Mouse (Mus musculus): Measurements from ENCODE around the gene Srrm1.
A peak's percentile ranks its signal among the peaks of the same experiment; 100 is the strongest.
"Not testable (repeated sequence)": the region's sequence is repeated elsewhere in the genome, so short reads cannot be mapped to it uniquely, and the experiment has no call there.

The Srrm1 gene

DNA sequence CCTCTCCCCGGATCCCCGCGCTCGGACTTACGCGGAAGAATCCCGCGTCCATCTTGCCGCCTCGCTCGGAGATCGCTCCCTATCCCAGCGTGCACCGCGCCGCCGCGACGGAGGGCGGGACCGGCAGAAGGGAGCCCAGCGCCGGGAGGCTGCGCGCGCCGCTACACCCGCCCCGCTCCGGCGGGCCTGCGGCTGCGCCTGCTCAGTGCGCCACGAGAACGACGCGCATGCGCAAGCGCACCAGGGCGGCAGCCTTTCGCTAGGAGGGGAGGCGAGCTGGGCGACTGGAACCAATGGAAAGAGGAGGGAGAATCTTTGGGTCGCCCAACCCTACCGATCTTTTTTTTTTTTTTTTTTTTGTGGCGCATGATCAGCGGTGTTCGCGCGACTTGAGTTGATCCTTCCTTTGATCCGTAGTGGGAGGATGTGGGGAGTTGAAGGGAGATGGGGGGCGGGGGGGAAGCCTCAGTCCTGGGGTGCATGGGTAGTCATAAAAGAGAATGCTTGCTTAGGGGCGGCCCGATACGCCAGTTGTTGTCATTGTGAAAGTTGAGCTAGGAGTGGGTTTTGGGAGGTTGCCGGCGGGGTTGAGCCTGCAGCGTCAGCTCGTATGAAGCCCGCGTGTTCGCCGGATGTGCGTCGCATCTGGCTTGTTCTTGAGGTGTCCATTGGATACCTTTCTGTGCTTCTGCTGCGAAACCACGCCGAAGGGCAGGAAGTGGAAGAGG lies at the start of gene Srrm1:
Gene Srrm1 (minus strand): TSS at position 256 of the 728 bp plus-strand sequence.
- peak; percentile 99 for DNase-seq (ENCODE audit: low read depth)

DNA sequence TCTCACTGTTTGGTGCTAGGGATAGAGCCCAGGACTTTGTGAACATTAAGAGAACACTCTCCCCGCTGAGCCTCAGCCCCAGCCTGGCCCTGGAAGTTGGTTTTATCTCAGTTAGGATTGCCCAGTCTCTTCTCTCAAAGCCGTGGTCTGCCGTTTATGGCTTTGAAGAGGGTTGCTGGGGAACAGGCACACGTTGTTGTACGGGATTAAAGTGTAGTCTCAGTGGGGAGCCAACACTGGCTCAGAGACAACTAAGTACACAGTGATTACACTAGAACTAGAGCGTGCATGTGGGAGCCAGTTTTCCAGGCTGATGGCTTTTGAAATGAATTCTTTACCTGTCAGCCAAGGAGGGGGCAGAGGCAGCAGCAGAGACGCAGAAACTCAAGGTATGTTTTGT lies 48.8 kb upstream of the Srrm1 start:
- no peak for DNase-seq (ENCODE audit: low read depth)

DNA sequence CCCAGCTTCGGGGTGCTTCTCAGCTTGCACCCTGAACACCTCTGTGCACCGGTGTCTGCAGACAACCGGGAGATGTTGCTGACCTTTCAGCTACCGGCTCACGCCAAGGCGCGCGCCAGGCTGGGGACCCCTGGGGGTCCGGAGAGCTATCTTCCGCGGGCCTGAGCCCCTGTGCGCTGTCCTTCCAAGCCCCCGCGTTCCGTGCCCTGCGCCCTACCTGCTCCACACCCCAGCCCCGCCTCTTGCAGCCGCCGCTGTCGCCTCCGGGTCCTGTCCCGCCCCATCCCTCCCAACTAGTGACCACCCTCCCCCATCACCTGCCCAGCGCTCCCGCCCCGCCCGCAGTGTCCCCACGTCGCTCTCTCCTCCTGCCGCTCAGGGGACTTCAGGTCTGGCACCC lies 44.9 kb upstream of the Srrm1 start, which contains the start of gene Ncmap:
Gene Ncmap (minus strand): TSS at position 237 of the 400 bp plus-strand sequence.
- no peak for DNase-seq (ENCODE audit: low read depth)

DNA sequence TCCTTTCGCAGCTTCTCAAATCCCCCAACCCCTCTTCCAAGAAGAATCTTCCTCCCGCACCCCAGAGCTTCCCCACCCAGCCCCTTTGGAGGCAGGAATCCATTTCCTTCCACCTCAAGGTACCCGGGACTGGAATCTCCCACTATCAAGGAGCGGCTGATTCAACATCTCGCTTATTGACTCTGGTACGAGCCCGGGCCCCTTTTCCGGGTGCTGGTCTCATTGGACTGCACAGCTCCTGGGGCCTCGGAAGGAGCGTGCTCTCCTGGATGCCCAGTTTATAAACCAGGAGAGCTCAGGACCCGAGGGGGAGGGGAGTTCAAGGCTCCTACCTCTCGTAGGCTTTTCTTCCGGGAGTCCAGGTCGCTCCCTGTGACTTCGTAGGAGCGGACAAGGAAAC lies 44.4 kb upstream of the Srrm1 start:
- no peak for DNase-seq (ENCODE audit: low read depth)

DNA sequence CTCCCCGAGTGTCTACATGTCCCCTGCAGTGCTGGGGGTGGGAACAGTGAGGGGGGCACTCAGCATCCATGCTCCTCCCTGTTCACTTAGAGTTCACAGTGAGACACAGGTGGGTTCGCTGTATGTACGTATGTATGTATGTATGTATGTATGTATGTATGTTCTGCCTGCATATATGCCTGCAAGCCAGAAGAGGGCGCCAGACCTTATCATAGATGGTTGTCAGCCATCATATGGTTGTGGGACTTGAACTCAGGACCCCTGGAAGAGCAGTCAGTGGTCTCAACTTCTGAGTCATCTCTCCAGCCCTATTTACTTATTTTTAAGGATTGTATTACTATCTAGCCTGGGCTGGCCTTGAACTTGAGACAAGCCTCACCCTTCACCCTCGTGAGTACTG lies 43.2 kb upstream of the Srrm1 start:
- no peak for DNase-seq (ENCODE audit: low read depth)

DNA sequence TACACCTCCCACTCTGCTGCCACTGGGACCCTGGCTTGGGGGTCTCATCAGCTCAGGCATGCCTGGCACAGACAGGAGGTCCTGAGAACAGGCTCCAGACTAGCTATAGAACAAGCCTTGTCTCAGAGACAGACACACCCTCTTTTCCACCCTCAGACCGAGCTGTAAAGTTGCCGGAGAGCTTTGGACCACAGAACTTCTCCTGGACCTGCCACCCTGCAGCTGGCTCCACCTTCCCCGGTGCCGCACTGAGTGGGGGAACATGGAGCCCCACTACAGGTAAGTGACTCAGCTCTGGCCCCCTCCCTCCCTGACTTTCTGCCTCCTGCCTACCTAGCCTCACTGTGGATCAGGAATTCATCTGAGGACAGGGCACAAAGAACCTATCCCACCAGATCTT lies 42.3 kb upstream of the Srrm1 start:
- DNase-seq (ENCODE audit: low read depth) = no peak

DNA sequence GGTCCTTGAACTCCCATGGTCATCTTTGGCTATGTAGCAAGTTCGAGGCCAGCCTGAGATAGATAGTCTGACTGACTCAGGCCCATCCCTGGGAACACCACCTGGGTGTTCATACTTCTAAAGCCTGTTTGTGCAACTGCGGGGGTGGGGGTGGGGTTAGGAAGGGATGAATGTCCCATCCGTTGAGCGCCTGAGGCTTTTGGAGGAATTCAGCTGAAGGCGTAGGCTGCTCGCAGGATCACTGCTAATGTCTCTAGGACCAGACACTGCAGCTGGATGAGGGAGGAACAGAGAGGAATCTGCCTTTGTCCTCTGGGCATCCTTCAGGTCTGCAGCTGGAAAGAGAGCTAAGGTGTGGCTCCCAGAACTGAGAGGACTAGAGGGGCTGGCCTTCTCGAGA lies 41.5 kb upstream of the Srrm1 start:
- no peak for DNase-seq (ENCODE audit: low read depth)

DNA sequence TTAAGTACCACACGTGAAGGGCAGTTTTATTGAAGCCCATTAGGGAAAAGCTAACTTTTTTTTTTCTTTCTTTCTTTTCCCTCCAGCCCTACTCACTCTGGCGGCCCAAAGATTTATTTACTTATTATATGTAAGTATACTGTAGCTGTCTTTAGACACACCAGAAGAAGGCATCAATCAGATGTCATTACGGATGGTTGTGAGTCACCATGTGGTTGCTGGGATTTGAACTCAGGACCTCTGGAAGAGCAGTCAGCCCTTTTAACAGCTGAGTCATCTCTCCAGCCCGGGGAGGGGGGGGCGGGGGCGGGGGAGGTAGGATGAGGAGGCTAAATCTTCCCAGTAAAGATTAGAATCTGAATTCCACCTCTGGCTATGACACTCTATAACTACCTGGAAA lies 40.3 kb upstream of the Srrm1 start:
- no peak for DNase-seq (ENCODE audit: low read depth)

DNA sequence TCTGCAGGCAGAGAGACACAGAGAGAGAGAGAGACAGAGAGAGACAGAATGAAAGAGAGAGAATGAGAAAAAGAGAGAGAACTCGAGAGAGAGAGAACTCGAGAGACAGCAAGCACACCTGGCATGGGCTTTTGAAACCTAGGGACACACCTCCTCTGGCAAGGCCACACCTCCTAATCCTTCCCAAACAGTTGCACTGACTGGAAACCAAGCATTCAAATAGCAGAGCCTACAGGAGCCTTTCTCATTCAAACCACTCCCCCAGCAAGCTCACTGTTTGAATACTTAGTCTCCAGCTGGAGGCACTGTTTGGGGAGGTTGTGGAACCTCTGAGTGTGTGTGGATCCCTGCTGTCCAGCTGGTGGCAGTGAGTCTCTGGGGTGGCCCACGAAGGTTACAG lies 39.7 kb upstream of the Srrm1 start:
- no peak for DNase-seq (ENCODE audit: low read depth)

DNA sequence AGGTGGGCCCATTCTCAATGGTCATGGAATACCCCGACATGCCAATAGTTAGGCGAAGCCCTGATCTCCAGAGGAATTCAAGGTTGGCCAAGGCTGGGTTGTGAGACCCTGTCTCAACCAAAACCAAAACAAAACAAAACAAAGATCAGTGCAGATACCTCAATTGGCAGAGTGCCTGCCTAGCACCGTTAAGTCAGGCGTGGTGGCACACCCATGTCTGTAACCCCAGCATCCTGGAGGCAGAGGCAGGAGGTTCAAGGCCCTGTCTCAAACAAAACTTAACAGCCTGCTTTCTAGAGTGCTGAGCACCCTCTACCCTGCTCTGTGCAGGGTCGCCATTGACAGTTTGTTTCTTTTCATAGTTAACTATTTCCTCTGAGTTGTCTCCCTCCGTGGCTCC lies 37.9 kb upstream of the Srrm1 start:
- no peak for DNase-seq (ENCODE audit: low read depth)

DNA sequence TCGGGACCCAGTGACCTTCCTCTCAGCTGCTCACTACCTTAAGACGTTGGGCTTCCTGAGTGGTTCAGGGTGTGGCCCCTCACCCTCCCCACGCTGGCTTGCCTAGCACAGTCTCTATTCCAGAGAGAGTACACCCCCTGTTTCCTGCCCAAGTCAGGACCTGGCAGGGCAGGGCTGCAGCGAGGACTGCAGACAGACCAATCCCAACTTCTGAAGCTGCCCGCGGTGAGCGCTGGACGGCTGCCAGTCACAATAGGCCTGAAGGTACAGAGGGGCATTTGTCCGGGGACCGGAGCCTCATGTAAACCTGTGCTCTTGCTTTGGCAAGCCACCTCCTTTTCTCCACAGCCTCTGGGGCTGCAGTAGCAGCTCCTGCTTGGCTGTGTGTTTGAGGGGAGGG lies 32.5 kb upstream of the Srrm1 start:
- no peak for DNase-seq (ENCODE audit: low read depth)

DNA sequence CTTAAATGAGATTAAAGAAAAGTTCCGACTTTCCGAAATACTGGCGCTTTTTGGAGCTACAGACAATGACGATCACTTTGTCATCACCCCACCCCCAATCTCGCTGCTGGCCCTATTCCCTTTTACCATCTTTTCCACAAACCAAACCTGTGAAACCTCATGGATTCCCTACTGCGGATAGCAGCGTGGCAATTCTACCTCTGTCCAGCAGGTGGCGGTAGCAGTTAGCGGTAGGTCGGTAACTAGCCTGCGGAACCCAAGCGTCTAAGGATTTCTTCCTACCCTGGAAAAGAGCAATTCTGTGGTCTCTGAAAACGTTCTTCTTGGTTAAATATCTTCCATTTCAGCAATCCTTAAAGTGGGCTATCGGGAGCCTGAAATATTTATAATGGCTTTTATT lies 29.2 kb upstream of the Srrm1 start:
- peak; percentile 84 for DNase-seq (ENCODE audit: low read depth)

DNA sequence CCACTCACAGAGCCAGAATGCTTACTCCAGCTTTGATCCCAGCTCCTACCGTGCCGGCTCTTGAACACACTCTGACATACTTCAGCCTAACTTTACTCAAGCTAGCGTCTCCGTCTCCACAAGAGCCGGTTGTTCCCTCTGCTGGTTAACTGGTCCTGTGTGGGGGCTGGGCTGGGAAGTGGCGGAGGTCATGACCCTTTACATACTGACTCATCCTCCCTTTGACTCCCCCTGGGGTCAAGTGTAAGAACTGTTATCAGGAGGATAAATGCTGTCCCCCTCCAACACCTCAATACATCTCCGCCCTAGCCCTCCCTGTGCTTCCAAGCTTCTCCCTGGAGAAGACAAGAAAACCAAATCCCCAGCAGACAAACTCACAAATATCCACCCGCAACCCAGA lies 28.2 kb upstream of the Srrm1 start:
- peak; percentile 34 for DNase-seq (ENCODE audit: low read depth)

DNA sequence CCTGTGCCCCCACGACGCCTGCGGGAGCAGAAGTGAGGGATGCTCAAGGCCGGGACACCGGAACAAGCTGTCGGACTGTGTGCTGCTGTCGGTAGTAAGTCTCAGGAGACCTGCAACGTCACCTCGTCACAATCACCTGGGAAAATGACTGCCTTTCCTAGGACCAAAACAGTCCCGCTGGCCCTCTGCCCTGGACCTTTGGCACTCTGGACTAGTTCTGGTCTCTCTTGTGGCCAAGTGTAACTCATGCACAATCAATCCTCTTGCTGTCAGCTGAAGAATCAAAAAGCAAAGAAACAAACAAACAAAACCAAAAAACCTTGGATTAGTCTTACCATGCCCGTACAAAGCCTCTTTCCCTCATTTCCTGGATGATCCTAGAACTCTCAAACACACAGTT lies 24.1 kb upstream of the Srrm1 start:
- no peak for DNase-seq (ENCODE audit: low read depth)

DNA sequence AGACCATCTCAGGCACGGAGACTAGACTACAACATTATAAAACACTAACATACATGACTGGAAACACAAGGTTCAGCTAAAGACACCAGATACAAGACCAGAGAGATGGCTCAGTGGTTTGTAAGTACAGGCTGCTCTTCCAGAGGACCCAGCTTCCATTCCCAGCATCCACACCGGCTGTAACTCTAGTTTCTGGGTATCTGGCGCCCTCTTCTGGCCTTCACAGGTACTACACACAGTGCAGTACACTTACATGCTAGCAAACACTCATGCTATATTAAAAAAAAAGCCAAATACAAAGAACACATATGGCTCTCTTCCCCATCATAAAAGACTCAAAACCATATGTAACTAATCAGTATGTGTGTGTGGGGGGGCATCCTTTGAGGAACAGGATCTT lies 22.3 kb upstream of the Srrm1 start:
- peak; percentile 25 for DNase-seq (ENCODE audit: low read depth)

DNA sequence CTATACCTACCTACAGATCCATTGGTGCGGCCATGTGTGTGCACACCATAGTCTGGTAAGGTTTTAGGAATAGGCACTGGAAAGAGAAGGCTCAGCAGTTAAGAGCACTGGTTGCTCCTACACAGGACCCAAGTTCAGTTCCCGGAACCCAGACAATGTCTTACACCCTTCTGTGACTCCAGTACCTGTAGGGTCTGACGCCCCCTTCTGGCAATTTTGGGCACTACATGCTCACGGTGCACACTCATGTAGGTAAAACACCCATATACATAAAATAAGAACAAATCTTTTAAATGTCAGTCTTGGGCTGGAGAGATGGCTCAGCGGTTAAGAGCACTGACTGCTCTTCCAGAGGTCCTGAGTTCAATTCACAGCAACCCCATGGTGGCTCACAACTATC lies 20.2 kb upstream of the Srrm1 start:
- DNase-seq (ENCODE audit: low read depth) = peak; percentile 27

DNA sequence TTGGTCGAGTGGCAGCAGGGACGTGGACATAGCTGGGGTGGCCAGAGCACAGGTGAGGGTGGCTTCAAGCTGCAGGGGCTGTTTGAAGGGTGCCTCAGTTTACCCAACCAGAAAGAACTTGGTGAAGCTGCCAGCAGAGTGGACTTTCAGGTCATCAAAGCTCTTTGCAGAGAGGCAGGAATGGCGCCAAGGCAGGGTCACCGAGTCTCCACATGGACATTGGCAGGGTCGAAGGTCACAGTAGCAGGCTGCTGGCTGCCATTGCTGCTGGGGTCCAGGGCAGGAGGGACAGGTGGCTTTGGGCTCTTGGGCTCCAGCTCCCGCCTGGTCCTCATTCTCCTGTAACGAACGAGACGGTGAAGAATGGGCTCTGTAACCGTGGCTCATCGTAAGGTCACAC lies 17.3 kb upstream of the Srrm1 start:
- DNase-seq (ENCODE audit: low read depth) = no peak

DNA sequence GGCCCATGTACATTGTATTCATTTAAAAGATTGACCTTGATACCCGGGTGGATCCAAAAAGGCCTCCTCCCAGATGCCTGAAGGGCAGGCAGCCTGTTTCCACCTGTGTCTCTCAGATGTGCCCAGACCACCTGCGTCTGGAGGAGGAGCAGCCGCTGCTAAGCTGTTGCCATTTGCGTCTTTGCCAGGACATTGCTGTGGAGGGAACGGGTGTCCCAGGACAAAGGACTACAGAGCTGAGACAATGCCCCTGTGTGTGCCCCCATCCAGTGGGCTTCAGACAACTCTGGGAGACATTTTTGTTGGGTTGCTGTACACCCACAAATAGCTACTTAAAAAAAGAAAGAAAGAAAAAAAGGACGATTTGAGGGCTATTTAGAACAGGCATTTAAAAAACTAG lies 9.7 kb upstream of the Srrm1 start:
- DNase-seq (ENCODE audit: low read depth) = no peak

DNA sequence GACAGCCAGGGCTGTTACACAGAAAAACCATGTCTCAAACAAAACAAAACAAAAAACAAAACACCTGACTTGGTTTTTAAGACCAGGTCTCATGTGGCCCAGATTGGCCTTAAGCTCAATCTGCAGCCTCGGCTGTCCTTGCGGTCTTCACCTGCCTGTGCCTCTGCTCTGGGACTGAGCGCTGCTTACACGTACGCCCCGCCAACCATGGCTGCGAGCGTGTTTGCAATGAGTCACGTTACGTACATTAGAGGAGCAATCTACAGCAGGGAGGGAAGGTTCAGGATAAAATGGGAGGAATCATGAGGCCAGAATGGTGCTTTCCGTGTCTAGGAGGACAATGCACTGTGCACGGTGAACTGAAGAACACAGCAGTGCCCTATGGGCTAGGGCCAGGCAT lies 8.6 kb upstream of the Srrm1 start:
- no peak for DNase-seq (ENCODE audit: low read depth)

DNA sequence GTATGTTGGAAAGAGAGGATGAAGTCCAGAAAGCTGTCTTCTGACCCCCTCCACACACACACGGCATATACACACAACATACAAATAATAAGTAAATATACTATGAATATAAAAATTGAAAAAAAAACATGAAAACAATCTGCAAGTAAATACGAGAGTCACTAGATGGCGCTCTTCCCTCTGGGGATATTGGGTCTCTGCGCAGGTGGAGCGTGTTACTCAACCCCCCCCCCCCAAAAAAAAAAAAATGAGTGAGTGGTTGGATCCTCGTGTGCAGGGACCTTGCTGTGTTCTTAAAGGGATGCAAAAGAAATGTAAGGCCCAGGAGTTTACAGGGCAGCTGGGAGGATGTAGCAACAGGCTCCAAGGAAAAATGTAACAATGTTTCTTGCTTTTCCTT lies 5.6 kb upstream of the Srrm1 start:
- DNase-seq (ENCODE audit: low read depth) = peak; percentile 81

DNA sequence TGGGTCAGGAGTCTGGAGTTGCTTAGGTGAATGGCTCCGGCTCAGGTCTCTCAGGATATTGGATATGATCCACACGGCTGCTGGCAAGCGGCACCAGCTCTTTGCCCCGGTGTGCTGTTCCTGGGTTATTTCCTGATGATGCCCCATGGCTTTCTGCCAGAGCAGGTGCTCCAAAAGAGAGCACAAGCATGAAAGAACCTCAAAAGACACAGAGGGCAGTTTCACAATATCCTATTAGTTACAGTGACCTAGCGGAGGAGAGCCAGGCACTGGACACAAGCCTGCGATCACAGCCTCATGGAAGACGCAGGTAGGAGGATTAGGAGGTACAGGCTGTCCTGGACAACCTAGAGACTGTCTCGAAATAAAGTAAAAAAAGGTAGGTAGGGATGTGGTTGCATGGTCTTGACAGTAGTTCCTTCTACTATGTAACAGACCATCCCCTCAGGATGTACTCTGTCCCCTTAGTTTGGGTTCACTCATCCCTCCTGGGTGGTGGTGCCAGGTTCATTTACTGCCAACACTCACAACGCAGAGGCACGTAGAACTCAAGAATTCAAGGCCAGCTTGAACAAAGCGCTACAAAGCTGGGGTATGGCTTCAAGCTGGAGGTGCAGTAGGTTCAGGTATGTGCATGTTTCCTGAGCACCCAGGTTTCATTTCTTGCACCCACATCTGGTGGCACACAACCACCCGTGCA lies 4.2 kb upstream of the Srrm1 start:
- no peak for DNase-seq (ENCODE audit: low read depth)

DNA sequence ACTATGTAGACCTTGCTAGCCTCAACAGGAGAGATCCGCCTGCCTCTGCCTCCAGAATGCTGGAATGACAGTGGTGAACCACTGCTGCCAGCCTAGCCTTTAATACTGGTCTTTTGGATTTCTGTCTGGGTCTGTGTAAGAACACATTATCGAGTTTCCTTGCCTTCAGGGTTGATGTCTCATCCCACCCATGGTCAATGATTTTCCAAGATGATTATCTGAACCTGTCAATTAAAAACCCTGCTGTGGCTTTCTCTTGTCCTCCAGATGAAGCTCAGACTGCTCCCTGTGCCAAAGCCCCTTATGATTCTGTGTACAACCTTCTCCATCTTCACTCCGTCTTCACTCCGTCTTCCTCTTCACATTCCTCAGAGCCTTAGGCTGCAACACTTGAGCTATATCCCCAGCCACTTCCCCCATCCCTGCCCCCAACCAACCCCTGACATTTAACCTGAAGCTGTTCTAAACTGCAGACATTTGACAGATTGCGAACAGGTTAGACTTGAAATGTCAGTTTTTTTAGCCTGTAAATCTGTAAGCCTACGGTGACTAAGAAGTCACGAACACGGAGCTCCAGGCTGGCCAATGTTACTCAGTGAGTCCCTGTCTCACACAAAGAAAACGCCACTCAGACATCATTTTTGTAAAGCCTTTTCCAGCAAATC lies 2.9 kb upstream of the Srrm1 start:
- DNase-seq (ENCODE audit: low read depth) = no peak

DNA sequence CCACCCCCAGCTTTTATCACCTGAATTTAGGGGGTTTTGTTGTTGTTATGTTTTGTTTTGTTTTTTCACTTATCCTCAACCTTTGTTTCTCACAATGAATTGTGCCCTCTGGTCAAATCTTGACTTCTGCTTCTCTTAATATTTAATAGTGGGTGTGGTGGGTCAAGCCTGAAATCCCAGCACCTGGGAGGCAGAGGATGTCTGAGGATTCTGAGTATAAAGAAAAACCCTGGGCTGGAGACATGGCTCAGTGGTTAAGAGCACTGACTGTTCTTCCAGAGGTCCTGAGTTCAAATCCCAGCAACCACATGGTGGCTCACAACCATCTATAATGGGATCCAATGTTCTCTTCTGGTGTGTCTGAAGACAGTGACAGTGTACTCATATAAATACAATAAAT lies 1.6 kb upstream of the Srrm1 start:
- DNase-seq (ENCODE audit: low read depth) = not testable (repeated sequence)
